Mouse (Mus musculus) brown adipose tissue, adult 24 weeks (tissue): Measurements from ENCODE around the gene Ndrg3. TPM values are rescaled to one million over a fixed set of nuclear protein-coding genes. Genes with fewer than 3 reads are reported as not detected.

Source experiments
- H3K27ac ChIP-seq: fragments of 200-500 bp; replicated peaks from 2 replicates; pipeline ENCODE4 v1.5.1; 2012; ENCODE audit warnings: low read depth, mild to moderate bottlenecking, low read length
- H3K4me1 ChIP-seq: fragments of 200-500 bp; 2 replicates; pipeline ENCODE4 v1.6.1; 2012; ENCODE audit warnings: low read length, mixed read lengths; ENCODE audit not compliant: control insufficient read depth, insufficient read depth, insufficient read length
- H3K4me3 ChIP-seq: fragments of 200-500 bp; 2 replicates; pipeline ENCODE4 v1.5.1; 2012; ENCODE audit warnings: low read depth, mild to moderate bottlenecking, low read length, moderate library complexity; ENCODE audit not compliant: insufficient read depth
- polyA plus RNA-seq: library from polyadenylated mRNA; stranded (reverse); fragments of >200 nt; gene quantifications from 2 replicates; pipeline ENCODE4 v1.2.4, GENCODE M21; 2012; ENCODE audit not compliant: missing spikeins, insufficient read depth, insufficient read length

Gene Ndrg3
- polyA plus RNA-seq, 1 experiment, result 181 TPM

GRCm38 (mm10) chr2:157010634-157011310 is 18.9 kb upstream of the Ndrg3 start:
- Histone ChIP-seq H3K4me3 (no peak overlapping the region), H3K27ac (no peak overlapping the region), H3K4me1 (0 out of 2 replicates have a peak, but pooled peaks cover 4% of the 10 kb centered on the region)

GRCm38 (mm10) chr2:157010121-157010520 is 18.3 kb upstream of the Ndrg3 start:
- H3K27ac ChIP-seq, result no peak overlapping the region
- H3K4me3 ChIP-seq, result no peak overlapping the region
- 0 out of 2 replicates have a peak, but pooled peaks cover 4% of the 10 kb centered on the region for H3K4me1 ChIP-seq

- Histone ChIP-seq H3K4me3 (no peak overlapping the region), H3K27ac (no peak overlapping the region), H3K4me1 (0 out of 2 replicates have a peak, but pooled peaks cover 4% of the 10 kb centered on the region)
Measured at GRCm38 (mm10) chr2:157008509-157008908, 16.7 kb upstream of the Ndrg3 start.

- Histone ChIP-seq H3K27ac (0 out of 2 replicates have a peak overlapping the region, but pooled peaks have one; percentile 17), H3K4me1 (0 out of 2 replicates have a peak, but pooled peaks cover 4% of the 10 kb centered on the region), H3K4me3 (peak overlapping the region; percentile 67)
Measured at GRCm38 (mm10) chr2:157007234-157007596, 15.4 kb upstream of the Ndrg3 start.

- Histone ChIP-seq H3K27ac (0 out of 2 replicates have a peak within 1 kb of the TSS, but pooled peaks have one; percentile 17), H3K4me3 (peak within 1 kb of the TSS; percentile 67), H3K4me1 (0 out of 2 replicates have a peak, but pooled peaks cover 4% of the 10 kb centered on the region)
Measured at GRCm38 (mm10) chr2:157006511-157007233, 14.8 kb upstream of the Ndrg3 start, which contains the start of gene Dsn1. TSS of gene Dsn1 (minus strand) at chr2:157007154.

- no peak overlapping the region for H3K4me3 ChIP-seq
- 0 out of 2 replicates have a peak, but pooled peaks cover 1% of the 10 kb centered on the region for H3K4me1 ChIP-seq
- H3K27ac ChIP-seq, result no peak overlapping the region
Measured at GRCm38 (mm10) chr2:157002321-157002720, 10.5 kb upstream of the Ndrg3 start.

GRCm38 (mm10) chr2:156998263-156998662 is 6.4 kb upstream of the Ndrg3 start:
- Histone ChIP-seq H3K27ac (no peak overlapping the region), H3K4me1 (no peaks in the 10 kb centered on the region), H3K4me3 (no peak overlapping the region)

- no peak overlapping the region for H3K4me3 ChIP-seq
- no peaks in the 10 kb centered on the region for H3K4me1 ChIP-seq
- no peak overlapping the region for H3K27ac ChIP-seq
Measured at GRCm38 (mm10) chr2:156996576-156996975, 4.7 kb upstream of the Ndrg3 start.

- Histone ChIP-seq H3K4me1 (no peaks in the 10 kb centered on the region), H3K4me3 (peak overlapping the region; percentile 86), H3K27ac (peak overlapping the region; percentile 28)
Measured at GRCm38 (mm10) chr2:156990727-156991431, 977 bp downstream of the Ndrg3 start.

GRCm38 (mm10) chr2:156987316-156987715 is 4.5 kb downstream of the Ndrg3 start:
- Histone ChIP-seq H3K27ac (no peak overlapping the region), H3K4me1 (peaks cover 6% of the 10 kb centered on the region; the same call in 1 of the 2 replicates), H3K4me3 (no peak overlapping the region)

GRCm38 (mm10) chr2:156982864-156983263 is 9.0 kb downstream of the Ndrg3 start:
- H3K27ac ChIP-seq, result peak overlapping the region; percentile 58

GRCm38 (mm10) chr2:156981291-156981690 is 10.6 kb downstream of the Ndrg3 start:
- H3K4me3 ChIP-seq, result no peak overlapping the region
- 0 out of 2 replicates have a peak overlapping the region, but pooled peaks have one; percentile 26 for H3K27ac ChIP-seq
- peaks cover 9% of the 10 kb centered on the region for H3K4me1 ChIP-seq

More at GRCm38 (mm10) chr2:156982864-156983263, 9.0 kb downstream of the Ndrg3 start:
- Histone ChIP-seq H3K4me1 (peaks cover 6% of the 10 kb centered on the region; the same call in 1 of the 2 replicates), H3K4me3 (no peak overlapping the region)

GRCm38 (mm10) chr2:156980059-156980458 is 11.8 kb downstream of the Ndrg3 start:
- Histone ChIP-seq H3K4me1 (peaks cover 13% of the 10 kb centered on the region), H3K4me3 (no peak overlapping the region), H3K27ac (no peak overlapping the region)

- H3K4me3 ChIP-seq, result no peak overlapping the region
- H3K27ac ChIP-seq, result peak overlapping the region; percentile 86
- peaks cover 16% of the 10 kb centered on the region for H3K4me1 ChIP-seq
Measured at GRCm38 (mm10) chr2:156976711-156977110, 15.1 kb downstream of the Ndrg3 start.

GRCm38 (mm10) chr2:156974967-156975366 is 16.9 kb downstream of the Ndrg3 start:
- Histone ChIP-seq H3K4me1 (peaks cover 16% of the 10 kb centered on the region), H3K4me3 (no peak overlapping the region), H3K27ac (peak overlapping the region; percentile 35)
